Mouse (Mus musculus) cerebellum, adult 18-20 months (tissue): ENCODE data around the gene Necab3.

ENCODE experiments used
- DNase-seq, 2 experiments: peaks; one replicate each; pipeline ENCODE4 v3.0.0; 2021

Necab3 gene

DNA sequence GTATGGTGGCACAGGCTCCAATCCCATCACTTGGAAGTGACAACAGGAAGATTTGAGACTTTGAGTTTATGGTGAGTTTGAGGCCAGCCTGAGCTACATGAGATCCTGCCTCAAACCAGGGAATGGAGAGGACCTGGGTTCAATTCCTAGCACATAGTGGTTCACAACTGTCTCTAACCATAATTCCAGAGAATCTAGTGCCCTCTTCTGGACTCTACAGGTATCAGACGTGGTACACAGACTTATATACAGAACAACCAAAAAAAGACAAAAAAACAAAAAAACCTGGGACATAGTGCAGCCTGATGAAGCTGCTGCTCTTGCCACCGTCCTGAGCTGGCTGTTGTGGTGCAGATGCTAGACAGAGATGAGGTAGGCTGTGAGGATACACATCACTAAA is 17.1 kb downstream of the Necab3 start:
- DNase-seq = no peak

DNA sequence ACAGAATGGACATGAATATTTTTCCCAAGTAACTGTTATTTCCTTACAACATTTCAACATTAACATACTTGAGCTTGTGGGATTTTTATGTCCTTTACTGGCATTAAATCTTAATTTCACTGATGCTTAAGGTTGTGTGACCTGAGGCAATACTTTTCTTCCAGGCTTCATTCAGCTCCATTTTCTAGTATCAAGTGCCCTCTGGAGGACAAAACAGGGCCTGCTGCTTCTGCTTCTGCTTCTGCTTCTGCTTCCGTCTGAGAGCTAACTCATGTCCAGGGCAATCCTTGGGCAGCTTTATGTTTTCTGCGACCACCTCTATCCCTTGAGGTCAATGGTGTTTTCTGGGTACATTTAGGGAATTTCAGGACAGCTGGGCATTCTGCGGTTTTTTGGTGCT is 19.0 kb downstream of the Necab3 start:
- peak; percentile 48 to 62 for DNase-seq

DNA sequence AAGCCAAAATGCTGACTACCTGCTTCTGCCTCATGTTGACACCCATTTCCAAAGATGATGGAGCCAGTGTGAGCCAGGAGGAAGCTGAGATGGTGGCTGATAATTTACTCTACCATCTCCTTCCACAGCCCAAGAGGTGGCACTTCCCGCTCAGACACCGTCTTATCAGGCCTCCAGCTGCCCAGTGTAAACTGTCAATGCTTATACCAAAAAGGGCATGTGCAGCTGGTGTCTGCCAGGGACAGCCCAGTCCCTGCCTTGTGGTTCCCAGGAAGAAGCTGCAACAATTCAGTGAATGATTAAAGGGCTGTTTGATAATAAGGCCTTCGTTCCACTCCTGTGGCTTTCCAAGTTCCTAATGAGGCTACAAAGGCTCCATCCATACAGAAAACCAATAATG is 20.0 kb downstream of the Necab3 start:
- DNase-seq = no peak

GRCm38 (mm10) chr2:154538310-154538709 is 20.4 kb downstream of the Necab3 start:
- peak; percentile 43 to 61 for DNase-seq

DNA sequence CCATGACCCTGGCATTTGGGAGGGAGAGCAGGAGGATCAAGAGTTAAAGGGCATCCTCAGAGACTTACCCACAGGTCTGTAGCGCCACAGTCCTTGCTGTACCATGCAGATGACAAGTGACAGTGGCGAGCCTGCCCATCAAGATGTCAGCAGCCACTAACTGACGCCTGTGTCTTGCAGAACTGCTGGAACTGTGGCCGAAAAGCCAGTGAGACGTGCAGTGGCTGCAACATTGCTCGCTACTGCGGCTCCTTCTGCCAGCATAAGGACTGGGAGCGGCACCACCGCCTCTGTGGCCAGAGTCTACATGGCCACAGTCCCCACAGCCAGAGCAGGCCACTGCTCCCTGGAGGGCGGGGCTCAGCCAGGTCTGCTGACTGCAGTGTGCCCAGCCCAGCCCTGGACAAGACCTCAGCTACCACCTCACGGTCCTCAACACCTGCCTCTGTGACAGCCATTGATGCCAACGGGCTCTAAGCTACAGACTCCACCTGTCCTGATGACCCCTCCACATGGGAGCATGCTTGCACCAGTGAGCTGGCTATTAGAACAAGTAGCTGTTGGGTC is 23.9 kb downstream of the Necab3 start:
- DNase-seq = peak in 1 of 2 experiments; percentile 5

DNA sequence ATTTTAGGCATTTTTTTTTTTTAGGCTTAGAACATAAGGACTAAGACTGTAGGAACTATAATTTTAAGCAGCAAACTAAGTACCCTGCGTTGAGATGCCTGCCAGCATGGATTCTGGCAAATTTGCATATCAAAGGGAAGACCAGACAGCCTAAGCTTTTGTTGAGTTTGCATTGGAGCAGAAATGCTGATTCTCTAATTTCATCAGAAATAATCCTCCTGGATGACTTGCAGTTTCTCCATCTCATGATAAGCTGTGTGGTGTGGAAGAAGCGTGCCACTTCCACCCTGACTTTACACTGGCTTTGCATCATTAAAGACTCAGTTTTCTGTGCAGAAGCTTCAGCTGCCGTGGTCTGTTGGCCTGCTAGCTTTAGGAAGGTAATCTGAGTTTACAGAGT is 25.8 kb downstream of the Necab3 start:
- DNase-seq = no peak

DNA sequence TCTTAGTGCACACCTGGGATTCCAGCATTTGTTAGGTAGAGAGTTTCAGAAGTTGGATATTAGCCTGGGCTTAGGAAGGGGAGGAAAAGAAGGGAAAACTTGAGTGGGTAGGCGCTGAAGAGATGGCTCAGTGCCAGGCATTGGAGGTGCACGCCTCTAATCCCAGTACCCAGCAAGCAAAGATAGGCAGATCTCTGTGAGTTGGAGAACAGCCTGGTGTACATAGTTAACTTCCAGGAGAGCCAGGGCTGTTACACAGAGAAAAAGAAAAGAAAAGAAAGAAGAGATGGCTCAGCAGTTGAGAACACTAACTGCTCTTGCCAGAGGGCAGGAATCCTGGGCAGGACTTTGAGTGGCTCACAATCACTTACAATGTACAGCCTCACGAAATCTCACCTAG is 32.2 kb downstream of the Necab3 start:
- DNase-seq = no peak

DNA sequence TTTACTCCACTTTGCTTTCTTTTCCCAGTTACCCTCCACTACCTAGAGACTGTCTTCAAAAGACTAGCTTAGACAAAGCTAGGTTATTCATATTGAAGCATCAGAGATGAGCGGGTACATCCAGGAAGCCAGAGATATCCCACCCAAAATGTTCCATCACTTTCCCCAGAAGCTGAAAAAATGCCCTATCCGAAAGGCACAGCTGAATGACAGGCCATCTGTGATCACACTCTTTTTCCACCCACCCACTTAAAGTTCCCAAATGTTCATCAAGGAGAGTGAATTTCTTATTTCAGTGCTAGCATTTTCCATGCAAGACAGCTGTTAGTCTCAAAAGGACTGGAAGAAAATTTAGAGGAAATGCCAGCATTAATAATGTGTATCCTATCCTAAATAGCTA is 33.4 kb downstream of the Necab3 start:
- no peak for DNase-seq

DNA sequence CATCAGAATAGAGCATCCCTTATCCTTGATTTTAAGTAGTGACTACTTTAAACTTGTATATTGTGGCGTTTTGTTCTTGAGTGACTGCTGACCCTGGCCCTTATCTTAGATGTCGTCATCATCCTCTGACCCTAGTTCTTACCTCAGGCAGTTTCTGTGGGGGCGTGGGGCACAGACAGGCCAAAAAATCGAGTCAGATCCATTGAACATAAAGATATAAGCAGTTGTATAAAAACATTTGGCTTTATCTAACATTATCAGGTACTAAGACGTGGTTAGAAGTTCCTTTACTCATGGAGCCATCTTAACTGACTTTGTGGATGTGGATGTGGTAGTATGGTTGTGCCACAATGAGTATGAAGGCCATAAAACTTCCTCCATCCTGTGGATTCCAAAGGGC is 36.4 kb downstream of the Necab3 start:
- no peak for DNase-seq

DNA sequence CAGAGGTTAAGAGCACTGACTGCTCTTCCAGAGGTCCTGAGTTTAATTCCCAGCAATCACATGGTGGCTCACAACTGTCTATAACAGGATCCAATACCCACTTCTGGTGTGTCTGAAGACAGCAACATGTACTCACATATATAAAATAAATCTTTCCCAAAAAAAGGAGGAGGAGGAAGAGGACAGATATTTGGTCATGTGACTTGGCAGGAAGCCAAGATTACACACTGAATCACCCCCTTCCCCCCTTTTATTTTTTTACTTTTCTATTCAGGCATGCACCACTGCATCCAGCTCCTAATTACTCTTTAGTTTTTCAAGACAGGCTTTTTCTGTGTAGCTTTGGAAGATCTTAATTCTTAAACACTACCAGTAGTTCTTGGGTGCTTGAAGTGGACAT is 37.2 kb downstream of the Necab3 start:
- DNase-seq = no peak

GRCm38 (mm10) chr2:154517424-154517823 is 41.3 kb downstream of the Necab3 start:
- no peak for DNase-seq

DNA sequence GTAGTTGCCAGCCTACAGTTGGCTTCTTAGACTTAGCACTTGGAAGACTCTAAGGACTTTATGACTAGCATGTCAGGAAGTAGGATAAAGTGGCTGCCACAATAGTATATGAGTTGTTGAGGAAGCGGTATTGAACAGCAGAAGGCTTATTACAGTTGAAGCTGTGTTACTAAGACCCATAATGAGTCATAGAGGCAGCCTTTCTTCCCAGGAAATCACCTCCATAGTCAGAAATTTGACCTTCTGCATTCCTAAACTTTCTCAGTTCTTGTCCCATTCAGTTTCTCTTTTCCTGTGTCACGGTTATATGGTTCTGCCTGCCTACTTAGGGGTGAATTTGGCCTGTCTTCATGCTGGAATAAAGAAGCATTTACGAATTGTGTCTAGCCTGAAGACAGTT is 41.7 kb downstream of the Necab3 start:
- no peak for DNase-seq

- DNase-seq = no peak
These were observed 48.5 kb downstream of the Necab3 start for GRCm38 (mm10) chr2:154510141-154510540.

GRCm38 (mm10) chr2:154508450-154508849 is 50.2 kb downstream of the Necab3 start:
- DNase-seq = no peak

GRCm38 (mm10) chr2:154507566-154508283 is 51.0 kb downstream of the Necab3 start:
- DNase-seq = peak; percentile 60 to 61

DNA sequence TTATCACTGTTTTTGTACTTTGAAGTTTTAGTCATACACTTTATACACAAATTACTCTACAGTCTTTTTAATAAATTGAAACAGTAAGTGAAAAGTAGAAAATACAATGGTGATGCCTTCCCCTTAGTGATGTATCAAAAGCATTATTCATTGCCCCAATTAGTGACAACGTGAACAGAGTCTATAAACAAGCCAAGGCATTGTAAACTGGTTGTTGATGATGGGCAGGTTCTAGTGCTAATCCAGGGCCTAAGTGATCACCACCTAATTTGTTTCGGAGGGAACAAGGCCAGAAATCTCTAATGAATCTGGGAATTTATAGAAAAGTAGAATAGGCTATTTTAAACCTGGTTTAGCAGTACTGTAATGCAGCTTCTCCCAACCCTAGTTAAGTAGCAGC is 51.6 kb downstream of the Necab3 start:
- no peak for DNase-seq

DNA sequence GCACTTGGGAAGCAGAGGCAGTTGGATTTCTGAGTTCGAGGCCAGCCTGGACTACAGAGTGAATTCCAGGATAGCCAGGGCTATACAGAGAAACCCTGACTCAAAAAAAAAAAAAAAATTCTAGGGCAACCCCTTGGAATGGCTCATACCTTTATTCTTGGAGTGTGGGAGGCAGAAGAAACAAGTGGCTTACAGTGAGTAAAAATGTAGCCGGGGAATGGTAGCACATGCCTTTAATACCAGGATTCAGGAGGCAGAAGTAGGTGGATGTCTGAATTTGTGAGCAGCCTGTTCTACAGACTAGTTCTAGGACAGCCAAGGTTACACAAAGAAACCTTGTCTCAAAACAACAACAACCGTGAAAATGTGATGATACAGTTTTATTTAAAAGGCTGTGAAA is 57.9 kb downstream of the Necab3 start:
- DNase-seq = no peak

DNA sequence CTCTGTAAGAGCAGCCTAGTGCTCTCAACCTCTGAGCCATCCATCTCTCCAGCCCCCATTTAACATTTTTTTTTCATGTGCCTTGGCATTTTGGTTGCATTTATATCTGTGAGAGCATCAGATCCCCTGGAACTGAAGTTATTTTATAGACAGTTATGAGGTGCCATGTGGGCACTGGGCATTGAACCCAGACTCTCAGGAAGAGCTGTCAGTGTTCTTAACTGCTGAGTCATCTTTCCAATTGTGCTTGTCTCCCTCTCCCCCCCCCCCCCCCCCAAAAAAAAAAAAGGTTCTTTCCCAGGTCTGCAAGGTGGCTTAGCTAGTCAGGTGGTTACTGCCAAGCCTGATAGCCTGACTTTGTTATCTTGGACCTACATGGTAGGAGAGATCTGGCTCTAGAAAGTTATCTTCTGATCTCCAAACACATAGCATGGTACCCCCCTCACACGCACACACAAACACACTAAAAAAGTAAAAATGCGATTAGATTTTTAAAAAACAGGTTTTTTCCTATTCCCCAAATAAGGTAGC is 58.9 kb downstream of the Necab3 start:
- no peak for DNase-seq

DNA sequence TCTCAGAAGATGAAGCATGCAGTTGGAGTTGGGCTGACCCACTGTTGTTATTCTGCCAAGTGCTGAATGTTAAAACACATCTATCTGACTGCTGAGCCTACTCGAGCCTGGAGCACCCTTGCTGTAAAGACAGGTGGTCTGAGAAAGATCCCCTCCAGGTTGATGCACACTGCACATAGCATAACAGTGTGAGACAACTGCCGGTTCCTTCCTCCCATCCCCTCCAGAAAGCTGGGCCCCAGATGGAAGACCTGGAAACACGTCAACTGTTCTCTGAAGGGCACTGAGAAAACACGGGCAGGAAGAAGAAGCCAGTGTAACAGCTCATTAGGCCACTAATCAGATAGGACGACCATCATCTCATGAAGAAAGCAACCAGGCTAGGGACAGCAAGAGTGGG is 60.1 kb downstream of the Necab3 start:
- peak; percentile 61 to 72 for DNase-seq

DNA sequence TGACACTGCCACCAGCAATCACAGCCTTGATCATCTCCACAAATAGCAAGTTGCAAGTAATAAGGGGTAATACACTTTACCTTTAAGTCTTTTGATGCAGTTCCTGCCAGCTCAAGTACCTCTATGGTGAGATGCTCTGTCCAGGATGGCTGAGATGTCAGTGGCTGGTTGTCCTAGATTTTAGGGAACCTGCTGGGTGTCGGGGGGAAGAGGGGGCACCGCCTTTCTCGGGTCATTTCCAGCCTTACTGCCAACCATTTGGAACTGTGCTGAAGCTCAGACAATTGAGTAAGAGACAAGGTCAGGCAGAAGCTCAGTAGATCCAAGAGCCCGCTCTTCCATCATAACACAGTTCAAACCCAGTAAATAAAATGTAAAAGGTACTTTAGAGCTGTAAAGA is 63.7 kb downstream of the Necab3 start:
- DNase-seq = peak in 1 of 2 experiments; percentile 44
